Mouse (Mus musculus): ENCODE results near the gene Hsp90ab1. TPM values are rescaled to one million over a fixed set of nuclear protein-coding genes. Genes with fewer than 3 reads are reported as not detected.

Gene Hsp90ab1
- polyA plus RNA-seq, 1 experiment from 2014 or later: 1,551 TPM

DNA sequence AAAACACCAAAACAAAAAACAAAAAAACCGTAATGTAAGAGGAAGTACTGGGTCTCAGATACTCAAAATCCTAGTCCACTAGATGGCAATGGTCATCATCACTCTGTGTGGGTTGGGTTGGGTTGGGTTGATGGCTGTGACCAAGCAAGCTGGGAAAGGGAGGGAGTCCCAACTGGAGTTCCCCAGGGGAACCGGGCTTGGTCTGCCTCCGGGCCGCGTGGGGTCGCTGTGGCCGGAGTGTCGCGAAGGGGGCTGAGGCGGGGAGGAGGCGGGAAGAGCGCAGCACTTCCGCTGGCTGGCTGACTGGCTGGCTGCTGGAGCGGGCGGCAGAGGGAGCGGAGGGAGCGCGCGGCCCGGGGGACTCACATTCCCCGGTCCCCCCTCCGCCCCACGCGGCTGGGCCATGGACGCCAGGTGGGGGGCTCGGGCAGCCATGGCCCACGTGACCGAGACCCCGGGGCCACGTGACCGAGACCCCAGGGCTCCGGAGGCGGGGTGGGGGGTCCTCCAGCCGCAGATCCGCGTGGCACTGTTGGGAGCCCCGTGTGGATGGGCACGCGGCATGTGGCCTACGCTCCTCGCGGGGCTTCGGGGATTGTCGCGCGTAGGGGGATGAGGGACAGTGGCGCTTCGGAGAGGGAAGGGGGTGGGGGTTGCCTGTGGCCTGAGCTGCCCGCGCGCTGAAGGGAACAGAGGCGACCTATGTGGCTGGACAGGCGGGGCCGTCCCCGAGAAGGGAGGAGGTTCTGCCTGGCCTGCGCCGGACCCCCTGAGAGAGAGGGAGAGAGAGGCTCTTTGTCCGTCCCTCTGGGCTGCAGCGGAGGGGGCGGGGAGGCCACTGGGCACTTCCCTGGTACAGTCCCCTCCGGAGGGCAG, 9.2 kb downstream of the Hsp90ab1 start, which contains the start of gene Slc35b2:
Gene Slc35b2 (plus strand): TSS at position 220 of the 876 bp plus-strand sequence.
- Histone ChIP-seq H3K4me2 (peak within 1 kb of the TSS; percentile 86), H3K27me3 (replicated peaks) (0 out of 2 replicates have a peak, but pooled peaks cover 2% of the 10 kb centered on the region), H3K4me1 (peaks cover 23% of the 10 kb centered on the region), H3K27ac (peak within 1 kb of the TSS; percentile 88), H3K9ac (peak within 1 kb of the TSS; percentile 98), H3K9me3 (no peaks in the 10 kb centered on the region), H3K4me3 (replicated peaks) (peak within 1 kb of the TSS; percentile 99), H3K36me3 (peaks cover 25% of the 10 kb centered on the region)
- WGBS: under 1% methylated on average over 60 of the region's 61 CpGs
- ATAC-seq (ENCODE audit: insufficient read depth, low FRiP score, low read depth): peak; percentile 78

DNA sequence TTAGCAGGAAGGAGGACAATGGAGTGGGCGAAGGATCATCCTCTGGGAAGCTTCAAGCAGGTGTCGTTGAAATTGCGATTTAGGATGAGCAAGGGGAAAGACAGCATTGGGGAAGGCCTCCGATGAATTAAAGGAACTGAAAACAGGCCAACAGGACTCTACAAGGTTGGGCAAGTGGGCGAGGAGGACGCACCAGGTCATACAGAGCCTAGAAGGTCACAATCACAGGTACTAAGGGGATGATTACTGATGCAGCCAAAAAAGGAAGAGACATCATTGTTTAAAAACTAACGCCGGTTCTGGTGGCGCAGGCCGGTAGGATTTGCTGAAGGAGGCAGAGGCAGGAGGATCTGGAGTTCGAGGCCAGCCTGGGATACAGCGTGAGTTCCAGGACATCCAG, 9.9 kb downstream of the Hsp90ab1 start:
- Histone ChIP-seq H3K4me1 (peaks cover 23% of the 10 kb centered on the region), H3K9me3 (no peaks in the 10 kb centered on the region), H3K4me2 (no peak overlapping the region; the same call in 1 of the 2 replicates), H3K9ac (no peak overlapping the region), H3K27ac (no peak overlapping the region), H3K27me3 (replicated peaks) (0 out of 2 replicates have a peak, but pooled peaks cover 2% of the 10 kb centered on the region), H3K4me3 (replicated peaks) (no peak overlapping the region), H3K36me3 (peaks cover 18% of the 10 kb centered on the region)
- ATAC-seq (ENCODE audit: insufficient read depth, low FRiP score, low read depth): no peak
- 72% methylated on average over 12 of the region's 12 CpGs for WGBS

DNA sequence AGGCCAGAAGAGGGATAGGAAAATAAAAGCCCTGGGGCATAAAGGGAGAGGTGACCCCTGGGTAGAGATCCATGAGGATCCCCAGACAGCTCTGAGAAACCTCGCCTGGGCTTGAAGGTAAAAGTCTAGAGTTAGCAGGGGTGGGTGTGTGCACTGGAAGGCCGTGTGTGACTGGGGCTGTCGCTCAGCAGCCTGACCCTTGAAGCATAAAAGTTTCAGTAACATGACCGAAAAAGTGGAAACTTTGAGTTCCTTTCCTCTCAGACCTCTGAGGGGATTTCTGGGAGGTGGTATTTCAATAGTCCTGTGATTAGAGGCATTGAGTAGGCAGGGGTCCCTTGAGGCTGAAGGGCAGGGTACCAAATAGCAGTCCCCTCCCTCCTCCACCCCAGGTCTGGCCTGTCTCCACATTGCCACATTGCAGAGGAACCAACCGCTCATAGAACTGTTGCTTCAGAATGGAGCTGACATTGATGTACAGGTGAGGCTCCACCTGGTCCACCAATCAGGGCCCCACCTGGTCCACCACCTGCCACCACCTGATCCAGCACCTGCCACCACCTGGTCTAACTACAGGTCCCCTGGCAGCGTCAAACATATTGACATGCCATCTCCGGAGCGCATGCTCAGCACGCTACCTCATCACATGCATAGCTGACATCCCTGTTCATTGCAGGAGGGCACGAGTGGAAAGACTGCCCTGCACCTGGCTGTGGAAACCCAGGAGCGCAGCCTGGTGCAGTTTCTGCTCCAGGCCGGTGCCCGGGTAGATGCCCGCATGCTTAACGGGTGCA, 13.1 kb downstream of the Hsp90ab1 start:
- Histone ChIP-seq H3K27me3 (replicated peaks) (peaks cover 10% of the 10 kb centered on the region), H3K4me3 (replicated peaks) (no peak overlapping the region), H3K9ac (no peak overlapping the region), H3K4me1 (peaks cover 14% of the 10 kb centered on the region), H3K27ac (no peak overlapping the region), H3K36me3 (no peaks in the 10 kb centered on the region), H3K4me2 (no peak overlapping the region), H3K9me3 (no peaks in the 10 kb centered on the region)
- ATAC-seq (ENCODE audit: insufficient read depth, low FRiP score, low read depth): no peak
- WGBS: 87% methylated on average over 15 of the region's 15 CpGs

DNA sequence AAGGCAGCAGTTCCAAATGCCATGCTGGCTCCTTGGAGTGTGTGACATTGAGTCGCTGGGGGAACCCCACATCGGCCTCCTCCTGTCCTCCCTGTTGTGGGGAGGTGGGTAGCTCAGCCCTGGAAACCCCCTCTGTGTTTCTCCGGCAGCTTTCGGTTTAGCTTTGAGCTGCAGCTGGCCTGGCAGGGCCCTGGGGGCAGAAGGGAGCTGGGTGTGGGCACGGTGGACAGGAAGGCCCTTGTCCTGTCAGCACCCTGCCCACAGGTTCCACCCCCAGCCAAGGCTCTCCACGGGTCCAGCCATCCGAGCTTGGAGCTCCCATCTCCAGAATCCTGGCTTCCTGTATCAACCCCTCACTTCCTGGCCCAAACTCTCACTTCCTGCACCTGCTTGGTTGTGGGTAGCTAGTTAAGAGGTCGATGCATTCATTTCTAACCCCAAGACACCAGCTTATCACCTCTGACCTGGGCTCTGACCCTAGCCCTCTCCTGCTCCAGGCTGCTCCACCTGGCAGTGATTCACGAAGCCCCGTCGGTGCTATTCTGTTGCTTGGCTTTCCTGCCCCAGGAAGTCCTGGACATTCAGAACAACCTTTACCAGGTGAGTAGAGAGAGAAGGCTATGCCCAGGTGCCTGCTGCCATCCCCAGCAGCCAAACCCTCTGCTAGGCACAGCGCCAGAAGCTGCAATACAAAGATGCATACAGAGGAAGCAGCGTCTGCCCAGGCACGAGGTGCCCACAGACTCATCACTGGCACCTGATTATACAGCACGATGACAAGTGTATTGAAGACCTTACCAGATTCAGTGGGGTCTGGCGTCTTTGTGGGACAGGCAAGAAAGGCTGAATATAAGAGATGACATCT, 14.8 kb downstream of the Hsp90ab1 start:
- H3K27me3 ChIP-seq (replicated peaks): peaks cover 10% of the 10 kb centered on the region
- H3K36me3 ChIP-seq: no peaks in the 10 kb centered on the region
- 71% methylated on average over 16 of the region's 16 CpGs for WGBS
- no peak overlapping the region for H3K4me3 ChIP-seq (replicated peaks)
- no peaks in the 10 kb centered on the region for H3K9me3 ChIP-seq
- no peak overlapping the region for H3K27ac ChIP-seq
- ATAC-seq (ENCODE audit: insufficient read depth, low FRiP score, low read depth): no peak
- no peak overlapping the region for H3K4me2 ChIP-seq
- H3K4me1 ChIP-seq: peaks cover 10% of the 10 kb centered on the region; the same call in 1 of the 2 replicates
- H3K9ac ChIP-seq: no peak overlapping the region

DNA sequence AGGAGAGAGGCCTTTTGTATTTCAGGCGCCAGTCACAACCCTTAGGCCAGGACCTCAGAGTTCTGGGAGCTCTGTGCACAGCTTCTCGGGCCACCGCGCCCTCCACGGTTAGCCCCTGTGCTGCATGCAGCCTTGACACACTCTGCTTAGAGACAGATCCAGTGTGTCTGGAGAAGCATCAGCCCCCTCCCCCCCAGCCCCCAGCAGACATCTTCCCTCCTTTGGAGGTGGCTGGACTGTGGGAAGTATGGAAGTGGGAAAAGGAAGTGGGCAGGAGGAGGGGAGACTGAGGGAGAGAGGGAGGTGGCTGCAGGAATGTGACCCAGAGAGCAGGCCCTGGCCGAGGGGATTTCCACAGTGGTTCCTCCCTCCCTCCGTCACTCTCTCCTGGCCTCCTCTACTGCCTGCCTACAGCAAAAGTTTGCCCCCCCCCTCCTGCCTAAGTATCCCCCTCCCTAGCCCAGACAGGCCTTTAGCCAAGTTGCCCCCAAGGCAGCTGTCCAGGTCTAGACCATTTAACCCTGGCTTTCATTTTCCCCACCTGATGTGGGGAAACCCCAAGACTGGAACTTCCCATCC, 15.7 kb downstream of the Hsp90ab1 start:
- WGBS: 66% methylated on average over 6 of the region's 7 CpGs
- Histone ChIP-seq H3K27me3 (replicated peaks) (peaks cover 10% of the 10 kb centered on the region), H3K4me2 (peak overlapping the region; percentile 95; the same call in 1 of the 2 replicates), H3K27ac (no peak overlapping the region), H3K36me3 (no peaks in the 10 kb centered on the region), H3K4me1 (peaks cover 10% of the 10 kb centered on the region; the same call in 1 of the 2 replicates), H3K9me3 (no peaks in the 10 kb centered on the region), H3K4me3 (replicated peaks) (no peak overlapping the region), H3K9ac (no peak overlapping the region)
- no peak for ATAC-seq (ENCODE audit: insufficient read depth, low FRiP score, low read depth)

DNA sequence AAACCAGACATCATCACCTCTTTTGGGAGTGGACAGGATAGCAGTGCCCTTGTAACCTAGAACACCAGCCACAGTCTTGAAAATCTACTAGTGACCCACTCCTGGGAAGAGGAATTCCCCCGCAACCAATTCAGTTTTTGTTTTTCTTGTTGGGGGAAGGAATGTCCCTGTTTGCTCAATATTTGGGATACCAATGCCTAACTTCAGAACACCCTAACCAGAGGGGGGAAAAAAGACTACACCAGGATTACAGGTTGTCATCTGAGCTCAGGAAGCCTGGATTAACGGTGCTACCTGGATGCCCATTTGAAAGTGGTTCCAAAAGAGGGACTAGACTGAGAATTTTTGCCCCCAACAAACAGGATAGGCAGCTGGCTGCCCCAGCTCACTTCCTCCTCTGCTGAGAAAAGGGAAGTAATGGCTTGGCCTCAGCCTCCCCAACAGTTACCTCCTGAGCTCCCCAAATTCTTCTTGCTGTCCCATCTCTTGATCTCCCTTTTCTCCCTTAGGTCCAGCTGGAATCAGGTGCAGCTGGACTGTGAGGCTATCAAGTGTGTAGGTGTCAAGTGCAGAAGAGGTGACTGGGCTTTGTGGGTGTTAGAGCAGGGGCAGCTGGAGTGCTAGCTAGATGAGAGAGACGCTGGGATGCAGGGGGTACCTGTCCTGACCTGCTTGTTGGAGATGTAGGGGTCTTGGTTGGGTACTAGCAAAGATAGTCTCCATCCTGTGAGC, 16.4 kb downstream of the Hsp90ab1 start:
- peaks cover 10% of the 10 kb centered on the region; the same call in 1 of the 2 replicates for H3K4me1 ChIP-seq
- H3K4me2 ChIP-seq: peak overlapping the region; percentile 95
- ATAC-seq (ENCODE audit: insufficient read depth, low FRiP score, low read depth): no peak
- no peak overlapping the region for H3K9ac ChIP-seq
- peaks cover 10% of the 10 kb centered on the region for H3K27me3 ChIP-seq (replicated peaks)
- no peaks in the 10 kb centered on the region for H3K36me3 ChIP-seq
- no peaks in the 10 kb centered on the region for H3K9me3 ChIP-seq
- H3K4me3 ChIP-seq (replicated peaks): peak overlapping the region; percentile 57
- WGBS: 74% methylated on average over 3 of the region's 3 CpGs
- no peak overlapping the region for H3K27ac ChIP-seq

DNA sequence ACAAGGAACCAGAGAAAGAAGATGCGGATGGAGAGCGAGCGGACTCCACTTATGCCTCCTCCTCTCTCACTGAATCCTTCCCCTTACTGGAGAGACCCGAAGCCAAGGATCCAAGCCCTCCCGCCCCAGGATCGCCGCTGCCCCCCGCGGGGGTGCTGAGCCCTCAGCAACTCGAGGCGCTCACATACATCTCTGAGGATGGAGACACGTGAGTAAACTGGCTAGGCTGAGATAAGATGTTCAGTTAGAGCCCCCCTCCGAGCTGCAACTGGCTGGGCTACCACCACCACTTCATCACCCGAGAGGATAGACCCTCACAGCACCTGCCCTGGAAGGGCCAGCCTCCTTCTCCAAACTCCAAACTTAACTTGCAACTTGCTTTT, 17.0 kb downstream of the Hsp90ab1 start:
- H3K27ac ChIP-seq: no peak overlapping the region
- 1% methylated on average over 14 of the region's 14 CpGs for WGBS
- H3K4me3 ChIP-seq (replicated peaks): peak overlapping the region; percentile 57
- H3K9ac ChIP-seq: peak overlapping the region; percentile 10; the same call in 1 of the 2 replicates
- peaks cover 10% of the 10 kb centered on the region for H3K27me3 ChIP-seq (replicated peaks)
- peaks cover 10% of the 10 kb centered on the region; the same call in 1 of the 2 replicates for H3K4me1 ChIP-seq
- H3K4me2 ChIP-seq: peak overlapping the region; percentile 95
- ATAC-seq (ENCODE audit: insufficient read depth, low FRiP score, low read depth): no peak
- H3K36me3 ChIP-seq: no peaks in the 10 kb centered on the region
- H3K9me3 ChIP-seq: no peaks in the 10 kb centered on the region

DNA sequence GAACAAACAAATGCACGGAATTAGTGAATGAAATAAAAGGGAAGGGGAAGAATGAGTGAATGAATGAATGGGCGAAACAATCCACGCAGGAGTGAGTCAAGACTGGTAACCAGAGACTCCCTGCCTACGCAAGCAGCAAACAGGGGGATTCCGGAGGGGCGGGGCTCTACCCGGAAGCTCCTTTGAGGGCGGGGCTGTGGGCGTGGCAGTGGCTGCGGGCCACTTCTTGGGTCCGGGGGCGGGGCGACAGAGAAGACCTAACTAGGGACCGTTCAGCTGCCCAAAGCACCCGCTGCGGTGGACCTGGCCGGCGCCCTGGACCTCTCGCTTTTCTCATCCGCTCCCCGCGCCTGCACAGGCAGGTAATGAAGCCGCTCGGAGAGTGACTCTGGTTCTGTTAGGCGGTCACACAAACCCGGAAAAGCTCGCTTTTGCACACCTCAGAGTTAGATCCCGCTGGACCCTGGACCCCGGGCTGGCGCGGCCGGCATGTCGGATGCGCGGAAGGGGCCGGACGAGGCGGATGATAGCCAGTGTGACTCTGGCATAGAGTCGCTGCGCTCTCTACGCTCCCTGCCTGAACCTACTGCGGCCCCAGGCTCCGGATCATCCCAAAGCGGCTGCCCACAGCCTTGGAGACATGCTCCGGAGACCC, 17.5 kb downstream of the Hsp90ab1 start, which contains the start of gene Nfkbie:
Gene Nfkbie (plus strand): TSS at position 252 of the 655 bp plus-strand sequence.
- peaks cover 10% of the 10 kb centered on the region for H3K27me3 ChIP-seq (replicated peaks)
- H3K27ac ChIP-seq: no peak within 1 kb of the TSS
- peak within 1 kb of the TSS; percentile 10; the same call in 1 of the 2 replicates for H3K9ac ChIP-seq
- peak within 1 kb of the TSS; percentile 57 for H3K4me3 ChIP-seq (replicated peaks)
- ATAC-seq (ENCODE audit: insufficient read depth, low FRiP score, low read depth): peak; percentile 81
- no peaks in the 10 kb centered on the region for H3K36me3 ChIP-seq
- under 1% methylated on average over 45 of the region's 45 CpGs for WGBS
- no peaks in the 10 kb centered on the region for H3K9me3 ChIP-seq
- peaks cover 10% of the 10 kb centered on the region for H3K4me1 ChIP-seq
- H3K4me2 ChIP-seq: peak within 1 kb of the TSS; percentile 95

DNA sequence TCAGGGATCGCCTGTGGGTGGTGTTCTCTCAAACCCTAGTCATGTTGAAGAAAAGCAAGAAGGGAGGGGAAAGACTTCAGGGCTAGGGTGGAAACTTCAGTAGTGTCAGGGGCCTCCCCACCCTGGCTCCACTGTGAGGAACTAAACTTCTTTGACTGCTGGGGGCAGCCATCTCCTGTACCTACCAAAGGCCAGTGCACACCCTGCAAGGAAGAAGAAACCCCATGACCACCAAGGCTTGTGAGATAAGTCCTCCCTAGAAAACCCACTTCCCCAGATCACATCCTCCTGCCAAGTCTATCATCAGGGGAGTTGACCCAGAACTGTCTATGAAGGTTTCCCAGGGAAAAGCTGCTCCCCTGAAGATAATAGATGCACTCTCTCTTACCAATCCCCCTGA, 18.7 kb downstream of the Hsp90ab1 start:
- Histone ChIP-seq H3K4me1 (peaks cover 20% of the 10 kb centered on the region), H3K36me3 (no peaks in the 10 kb centered on the region), H3K4me3 (replicated peaks) (no peak overlapping the region), H3K27ac (no peak overlapping the region), H3K9ac (0 out of 2 replicates have a peak overlapping the region, but pooled peaks have one; percentile 1), H3K4me2 (no peak overlapping the region), H3K9me3 (no peaks in the 10 kb centered on the region), H3K27me3 (replicated peaks) (peaks cover 7% of the 10 kb centered on the region)
- no peak for ATAC-seq (ENCODE audit: insufficient read depth, low FRiP score, low read depth)
- 60% methylated on average over 1 of the region's 1 CpGs for WGBS

DNA sequence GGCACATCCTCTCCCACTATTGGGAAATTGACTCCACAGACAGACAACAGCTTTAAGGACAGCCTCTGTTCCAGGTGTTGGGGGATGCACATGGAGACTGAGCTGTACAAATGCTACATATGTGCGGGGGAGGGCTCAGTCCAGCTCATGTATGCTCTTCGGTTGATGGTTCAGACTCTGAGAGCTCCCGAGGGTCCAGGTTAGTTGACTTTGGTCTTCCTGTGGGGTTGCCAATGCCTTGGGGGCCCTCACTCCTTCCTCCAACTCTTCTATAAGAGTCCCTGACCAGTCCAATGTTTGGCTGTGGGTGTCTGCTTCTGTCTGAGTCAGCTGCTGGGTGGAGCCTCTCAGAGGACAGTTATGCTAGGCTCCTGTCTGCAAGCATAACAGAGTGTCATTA, 20.0 kb downstream of the Hsp90ab1 start:
- WGBS: 83% methylated on average over 3 of the region's 3 CpGs
- H3K27me3 ChIP-seq (replicated peaks): peaks cover 15% of the 10 kb centered on the region

More for the DNA sequence above, 20.0 kb downstream of the Hsp90ab1 start:
- H3K9me3 ChIP-seq: no peaks in the 10 kb centered on the region
- H3K4me1 ChIP-seq: peaks cover 26% of the 10 kb centered on the region
- H3K27ac ChIP-seq: no peak overlapping the region
- no peak overlapping the region for H3K4me3 ChIP-seq (replicated peaks)
- ATAC-seq (ENCODE audit: insufficient read depth, low FRiP score, low read depth): no peak
- no peak overlapping the region for H3K9ac ChIP-seq
- no peak overlapping the region for H3K4me2 ChIP-seq
- H3K36me3 ChIP-seq: no peaks in the 10 kb centered on the region
